Mouse (Mus musculus) layer of hippocampus, adult 2 months (tissue): ENCODE measurements around the gene Laptm5. TPM values are rescaled to one million over a fixed set of nuclear protein-coding genes. Genes with fewer than 3 reads are reported as not detected.

ENCODE experiments used
- DNase-seq, 2 experiments: peaks; one replicate each; pipeline ENCODE4 v3.0.0; 2022; ENCODE audit warnings: low spot score in 2 of 2
- H3K27ac ChIP-seq: fragments of 200-600 bp; 2 replicates; pipeline ENCODE4 v1.8.1; 2022
- H3K4me3 ChIP-seq: fragments of 200-600 bp; 2 replicates; pipeline ENCODE4 v1.8.1; 2022; ENCODE audit warnings: mild to moderate bottlenecking
- CTCF ChIP-seq: fragments of 200-600 bp; conservative IDR thresholded peaks from 2 replicates; pipeline ENCODE4 v1.8.1; 2022; ENCODE audit warnings: antibody characterized with exemption, mild to moderate bottlenecking, moderate library complexity
- total RNA-seq, 2 experiments: library from RNA; stranded (reverse); gene quantifications; 2 replicates each; pipeline ENCODE4 v1.2.3; 2021

Gene Laptm5
- total RNA-seq, 2 experiments from 2014 or later = 33.9 to 34.0 TPM

- H3K4me3 ChIP-seq = no peak overlapping the region
- no peak overlapping the region for H3K27ac ChIP-seq
- TF ChIP-seq CTCF = no peak
- no peak for DNase-seq
Observed at GRCm38 (mm10) chr4:130905882-130906281, 7.0 kb upstream of the Laptm5 start.

- DNase-seq = peak in 1 of 2 experiments; percentile 25
- 0 out of 2 replicates have a peak, but pooled peaks have one; percentile 22 for TF ChIP-seq CTCF
- no peak overlapping the region for H3K27ac ChIP-seq
- no peak overlapping the region for H3K4me3 ChIP-seq
Observed at GRCm38 (mm10) chr4:130906296-130906695, 6.6 kb upstream of the Laptm5 start.

GRCm38 (mm10) chr4:130907200-130908069 is 5.5 kb upstream of the Laptm5 start:
- DNase-seq = no peak
- TF ChIP-seq CTCF = no peak
- H3K4me3 ChIP-seq = no peak overlapping the region
- H3K27ac ChIP-seq = no peak overlapping the region

- DNase-seq = no peak
- no peak overlapping the region for H3K4me3 ChIP-seq
- no peak for TF ChIP-seq CTCF
- H3K27ac ChIP-seq = peak overlapping the region; percentile 74; the same call in 1 of the 2 replicates
Observed at GRCm38 (mm10) chr4:130908133-130908532, 4.8 kb upstream of the Laptm5 start.

GRCm38 (mm10) chr4:130909167-130909874 is 3.6 kb upstream of the Laptm5 start:
- no peak for TF ChIP-seq CTCF
- H3K4me3 ChIP-seq = no peak overlapping the region
- peak in 1 of 2 experiments; percentile 44 for DNase-seq
- H3K27ac ChIP-seq = peak overlapping the region; percentile 74

GRCm38 (mm10) chr4:130910666-130911065 is 2.3 kb upstream of the Laptm5 start:
- Histone ChIP-seq H3K4me3 (no peak overlapping the region), H3K27ac (no peak overlapping the region)
- TF ChIP-seq CTCF = no peak
- DNase-seq = no peak

- DNase-seq = no peak
- H3K27ac ChIP-seq = no peak overlapping the region
- TF ChIP-seq CTCF = no peak
- no peak overlapping the region for H3K4me3 ChIP-seq
Observed at GRCm38 (mm10) chr4:130912626-130913025, 299 bp upstream of the Laptm5 start.

- peak overlapping the region; percentile 55; the same call in 1 of the 2 replicates for H3K27ac ChIP-seq
- no peak for TF ChIP-seq CTCF
- no peak overlapping the region for H3K4me3 ChIP-seq
- DNase-seq = no peak
Observed at GRCm38 (mm10) chr4:130913511-130913910, 586 bp downstream of the Laptm5 start.

GRCm38 (mm10) chr4:130914011-130914410 is 1.1 kb downstream of the Laptm5 start:
- DNase-seq = no peak
- no peak overlapping the region for H3K4me3 ChIP-seq
- no peak for TF ChIP-seq CTCF

GRCm38 (mm10) chr4:130914527-130914926 is 1.6 kb downstream of the Laptm5 start:
- no peak for TF ChIP-seq CTCF
- DNase-seq = no peak
- no peak overlapping the region; the same call in 1 of the 2 replicates for H3K4me3 ChIP-seq

More at GRCm38 (mm10) chr4:130914011-130914410, 1.1 kb downstream of the Laptm5 start:
- no peak overlapping the region for H3K27ac ChIP-seq

GRCm38 (mm10) chr4:130915006-130915667 is 2.2 kb downstream of the Laptm5 start:
- no peak overlapping the region for H3K4me3 ChIP-seq
- no peak for TF ChIP-seq CTCF
- no peak overlapping the region for H3K27ac ChIP-seq
- DNase-seq = no peak

More at GRCm38 (mm10) chr4:130914527-130914926, 1.6 kb downstream of the Laptm5 start:
- no peak overlapping the region for H3K27ac ChIP-seq

GRCm38 (mm10) chr4:130915668-130916035 is 2.7 kb downstream of the Laptm5 start:
- H3K27ac ChIP-seq = no peak overlapping the region
- no peak overlapping the region for H3K4me3 ChIP-seq
- no peak for TF ChIP-seq CTCF
- no peak for DNase-seq

- Histone ChIP-seq H3K4me3 (no peak overlapping the region), H3K27ac (no peak overlapping the region)
- no peak for TF ChIP-seq CTCF
- no peak for DNase-seq
Observed at GRCm38 (mm10) chr4:130916639-130917038, 3.7 kb downstream of the Laptm5 start.
